Mouse (Mus musculus): Measurements from ENCODE around the gene D330020A13Rik. TPM values are rescaled to one million over a fixed set of nuclear protein-coding genes. Genes with fewer than 3 reads are reported as not detected.

D330020A13Rik gene
- polyA plus RNA-seq, 1 experiment from 2014 or later = not detected

DNA sequence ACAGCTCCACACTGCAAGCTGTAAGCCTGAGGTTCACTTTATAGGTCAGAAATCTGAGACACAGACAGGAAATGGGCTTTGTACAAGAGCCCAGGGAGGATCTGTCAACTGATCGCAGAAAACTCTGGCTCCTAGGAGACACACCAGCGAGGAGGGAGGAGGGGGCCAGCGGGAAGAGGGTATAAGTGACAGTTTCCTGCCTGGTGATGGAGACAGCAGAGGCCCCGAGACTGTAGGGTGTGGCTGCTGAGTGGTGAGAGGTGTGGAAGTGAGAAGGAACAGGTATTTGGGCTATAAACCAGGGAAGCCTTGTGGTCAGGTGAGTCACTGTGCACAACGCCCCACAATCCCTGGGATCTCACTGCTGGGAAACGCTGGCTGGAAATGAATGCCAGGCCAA lies 30.0 kb upstream of the D330020A13Rik start:
- H3K27ac ChIP-seq (ENCODE audit: low read depth) = no peak overlapping the region
- DNase-seq = no peak
- no peaks in the 10 kb centered on the region for H3K27me3 ChIP-seq (ENCODE audit: insufficient read depth, low read length)
- no peaks in the 10 kb centered on the region for H3K4me1 ChIP-seq (ENCODE audit: insufficient read depth)
- TF ChIP-seq CTCF (IDR thresholded peaks at IDR 0.05; ENCODE audit: low read depth) (no peak), EP300 (IDR thresholded peaks at IDR 0.05; ENCODE audit: low read depth) (no peak)
- H3K36me3 ChIP-seq (replicated peaks; ENCODE audit: insufficient read depth, low read length) = no peaks in the 10 kb centered on the region
- no peak for ATAC-seq
- H3K4me3 ChIP-seq (ENCODE audit: low read depth, low read length) = no peak overlapping the region
- WGBS (ENCODE audit: insufficient replicate concordance) = 33% methylated on average over 6 of the region's 6 CpGs
- no peak overlapping the region for H3K4me2 ChIP-seq (ENCODE audit: low read depth, low read length)
- H3K9me3 ChIP-seq (ENCODE audit: low read length) = no peaks in the 10 kb centered on the region
- no peak overlapping the region for H3K9ac ChIP-seq (replicated peaks)

DNA sequence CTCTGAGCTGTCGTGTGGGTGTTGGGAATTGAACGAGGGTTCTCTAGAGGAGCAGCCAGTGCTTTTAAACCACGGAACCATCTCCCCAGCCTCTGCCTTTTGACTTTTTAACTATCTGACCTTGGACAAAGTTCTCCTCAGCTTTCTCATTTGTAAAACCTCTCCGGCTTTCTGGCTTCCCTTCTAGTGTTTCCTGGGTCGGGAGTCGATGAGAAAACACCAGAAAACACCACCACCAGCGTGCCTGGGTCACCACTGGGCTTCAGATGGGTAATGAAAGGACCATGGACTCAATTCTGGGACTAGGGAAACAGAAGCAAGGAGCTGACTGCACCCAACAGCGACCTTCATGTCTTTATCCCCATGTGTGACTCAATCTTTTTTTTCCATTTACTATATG lies 20.0 kb upstream of the D330020A13Rik start:
- Histone ChIP-seq H3K27me3 (ENCODE audit: insufficient read depth, low read length) (no peaks in the 10 kb centered on the region), H3K4me1 (ENCODE audit: insufficient read depth) (no peaks in the 10 kb centered on the region), H3K9ac (replicated peaks) (no peak overlapping the region), H3K4me2 (ENCODE audit: low read depth, low read length) (no peak overlapping the region), H3K27ac (ENCODE audit: low read depth) (no peak overlapping the region), H3K9me3 (ENCODE audit: low read length) (no peaks in the 10 kb centered on the region), H3K36me3 (replicated peaks; ENCODE audit: insufficient read depth, low read length) (no peaks in the 10 kb centered on the region), H3K4me3 (ENCODE audit: low read depth, low read length) (no peak overlapping the region)
- TF ChIP-seq CTCF (IDR thresholded peaks at IDR 0.05; ENCODE audit: low read depth) = no peak
- TF ChIP-seq EP300 (IDR thresholded peaks at IDR 0.05; ENCODE audit: low read depth) = no peak
- ATAC-seq (no peak), DNase-seq (no peak)
- 51% methylated on average over 8 of the region's 8 CpGs for WGBS (ENCODE audit: insufficient replicate concordance)

DNA sequence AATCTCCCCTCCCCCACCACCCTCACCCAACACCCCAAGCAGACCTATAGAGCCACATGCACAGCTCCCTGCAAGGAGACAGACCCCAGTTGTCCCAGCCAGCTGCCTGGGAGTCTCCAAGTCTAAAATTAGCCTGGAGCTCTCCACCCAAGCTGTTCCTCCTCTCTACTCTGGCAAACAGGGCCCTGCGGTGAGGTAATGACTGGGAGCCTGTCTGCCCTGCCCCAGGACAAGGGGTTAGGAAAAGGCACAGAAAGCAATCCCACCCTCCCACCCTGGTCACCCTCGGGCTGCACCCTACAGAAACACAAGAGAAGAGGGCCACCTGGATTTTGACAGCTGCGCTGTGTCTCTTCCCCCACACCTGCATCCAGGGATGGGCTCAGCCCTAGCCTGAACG lies 19.3 kb upstream of the D330020A13Rik start:
- Histone ChIP-seq H3K27ac (ENCODE audit: low read depth) (no peak overlapping the region), H3K4me3 (ENCODE audit: low read depth, low read length) (no peak overlapping the region), H3K4me2 (ENCODE audit: low read depth, low read length) (no peak overlapping the region), H3K27me3 (ENCODE audit: insufficient read depth, low read length) (no peaks in the 10 kb centered on the region), H3K9me3 (ENCODE audit: low read length) (no peaks in the 10 kb centered on the region), H3K36me3 (replicated peaks; ENCODE audit: insufficient read depth, low read length) (no peaks in the 10 kb centered on the region), H3K4me1 (ENCODE audit: insufficient read depth) (no peaks in the 10 kb centered on the region), H3K9ac (replicated peaks) (no peak overlapping the region)
- WGBS (ENCODE audit: insufficient replicate concordance) = 69% methylated on average over 4 of the region's 4 CpGs
- DNase-seq (no peak), ATAC-seq (no peak)
- TF ChIP-seq EP300 (IDR thresholded peaks at IDR 0.05; ENCODE audit: low read depth) (no peak), CTCF (IDR thresholded peaks at IDR 0.05; ENCODE audit: low read depth) (no peak)

DNA sequence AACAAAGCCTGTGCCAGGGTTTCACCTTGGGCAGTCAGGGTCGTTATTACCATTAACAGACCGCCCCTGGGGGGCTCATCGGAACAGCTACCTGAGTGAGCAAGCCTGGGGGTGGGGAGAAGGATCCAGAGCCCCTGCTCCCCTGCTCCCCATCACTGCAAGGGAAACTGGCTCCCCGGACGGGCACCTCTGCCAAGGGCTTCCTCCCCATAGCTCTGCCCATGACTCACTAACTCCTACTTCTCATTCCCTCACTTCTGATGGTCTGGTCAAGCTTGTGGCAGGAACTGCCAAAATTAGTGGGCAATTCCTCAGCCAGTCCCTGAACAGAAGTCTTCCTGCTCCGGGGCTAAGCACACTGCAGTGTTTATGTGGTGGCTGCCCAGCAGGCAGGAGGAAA lies 18.9 kb upstream of the D330020A13Rik start:
- H3K9ac ChIP-seq (replicated peaks) = no peak overlapping the region
- H3K4me1 ChIP-seq (ENCODE audit: insufficient read depth) = no peaks in the 10 kb centered on the region
- 42% methylated on average over 6 of the region's 6 CpGs for WGBS (ENCODE audit: insufficient replicate concordance)
- no peak overlapping the region for H3K27ac ChIP-seq (ENCODE audit: low read depth)
- no peaks in the 10 kb centered on the region for H3K36me3 ChIP-seq (replicated peaks; ENCODE audit: insufficient read depth, low read length)
- no peaks in the 10 kb centered on the region for H3K9me3 ChIP-seq (ENCODE audit: low read length)
- ATAC-seq (no peak), DNase-seq (no peak)
- no peak for TF ChIP-seq CTCF (IDR thresholded peaks at IDR 0.05; ENCODE audit: low read depth)
- no peak for TF ChIP-seq EP300 (IDR thresholded peaks at IDR 0.05; ENCODE audit: low read depth)
- H3K27me3 ChIP-seq (ENCODE audit: insufficient read depth, low read length) = no peaks in the 10 kb centered on the region
- no peak overlapping the region for H3K4me3 ChIP-seq (ENCODE audit: low read depth, low read length)
- no peak overlapping the region for H3K4me2 ChIP-seq (ENCODE audit: low read depth, low read length)

DNA sequence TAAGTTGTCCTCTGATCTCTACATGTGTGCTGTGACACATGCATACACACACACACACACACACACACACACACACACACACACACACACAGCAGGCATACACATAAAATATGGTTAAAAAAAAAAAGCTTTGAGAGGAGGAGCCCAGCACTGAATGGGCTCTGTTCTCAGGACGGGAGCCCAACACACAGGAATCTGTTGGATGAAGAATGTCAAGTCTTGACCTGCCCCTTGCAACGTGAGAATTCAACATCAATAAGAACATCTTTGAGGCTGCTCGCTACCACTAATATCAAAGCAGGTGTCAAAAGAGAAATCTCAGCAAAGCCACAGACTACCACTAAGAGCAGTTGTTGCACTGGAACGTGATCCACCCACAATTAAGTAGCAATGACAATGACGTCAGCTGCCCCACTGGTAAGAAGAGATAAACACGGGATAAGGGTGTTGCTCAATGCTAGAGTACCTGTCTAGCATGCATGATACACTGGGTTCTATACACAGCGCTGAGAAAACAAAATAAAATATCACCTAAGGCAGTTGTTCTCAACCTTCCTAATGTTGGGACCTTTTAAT lies 17.2 kb upstream of the D330020A13Rik start:
- Histone ChIP-seq H3K36me3 (replicated peaks; ENCODE audit: insufficient read depth, low read length) (no peaks in the 10 kb centered on the region), H3K4me3 (ENCODE audit: low read depth, low read length) (no peak overlapping the region), H3K4me1 (ENCODE audit: insufficient read depth) (no peaks in the 10 kb centered on the region), H3K27ac (ENCODE audit: low read depth) (no peak overlapping the region), H3K27me3 (ENCODE audit: insufficient read depth, low read length) (no peaks in the 10 kb centered on the region), H3K4me2 (ENCODE audit: low read depth, low read length) (no peak overlapping the region), H3K9me3 (ENCODE audit: low read length) (no peaks in the 10 kb centered on the region), H3K9ac (replicated peaks) (no peak overlapping the region)
- no peak for TF ChIP-seq CTCF (IDR thresholded peaks at IDR 0.05; ENCODE audit: low read depth)
- no peak for TF ChIP-seq EP300 (IDR thresholded peaks at IDR 0.05; ENCODE audit: low read depth)
- DNase-seq = no peak
- WGBS (ENCODE audit: insufficient replicate concordance) = 58% methylated on average over 7 of the region's 7 CpGs
- no peak for ATAC-seq

DNA sequence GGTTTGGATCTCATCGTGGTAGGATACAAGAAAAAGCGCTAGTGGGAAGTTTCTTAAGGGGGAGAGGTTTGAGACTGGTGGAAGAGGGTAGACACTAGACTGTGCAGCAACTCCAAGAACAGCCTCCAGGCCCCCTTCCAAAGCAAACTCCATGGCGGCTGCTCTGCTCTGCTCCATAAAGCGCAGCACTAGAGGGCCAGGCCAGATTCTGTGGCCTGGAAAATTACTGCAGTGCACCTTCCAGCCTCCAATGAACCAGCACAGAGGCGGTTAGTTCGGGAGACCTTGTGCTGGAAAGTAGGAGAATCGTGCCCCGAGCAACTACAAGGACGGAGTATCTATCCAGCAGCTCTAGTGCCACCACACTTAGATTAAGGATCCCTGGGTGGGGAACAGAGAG lies 6.9 kb upstream of the D330020A13Rik start:
- H3K4me3 ChIP-seq (ENCODE audit: low read depth, low read length) = no peak overlapping the region
- WGBS (ENCODE audit: insufficient replicate concordance) = 78% methylated on average over 9 of the region's 9 CpGs
- no peak for TF ChIP-seq CTCF (IDR thresholded peaks at IDR 0.05; ENCODE audit: low read depth)
- TF ChIP-seq EP300 (IDR thresholded peaks at IDR 0.05; ENCODE audit: low read depth) = no peak
- no peak for DNase-seq
- no peak overlapping the region for H3K4me2 ChIP-seq (ENCODE audit: low read depth, low read length)
- no peak for ATAC-seq
- no peaks in the 10 kb centered on the region for H3K36me3 ChIP-seq (replicated peaks; ENCODE audit: insufficient read depth, low read length)
- no peak overlapping the region for H3K27ac ChIP-seq (ENCODE audit: low read depth)
- no peak overlapping the region for H3K9ac ChIP-seq (replicated peaks)
- no peaks in the 10 kb centered on the region for H3K9me3 ChIP-seq (ENCODE audit: low read length)
- H3K27me3 ChIP-seq (ENCODE audit: insufficient read depth, low read length) = 0 out of 2 replicates have a peak, but pooled peaks cover 3% of the 10 kb centered on the region
- H3K4me1 ChIP-seq (ENCODE audit: insufficient read depth) = no peaks in the 10 kb centered on the region

DNA sequence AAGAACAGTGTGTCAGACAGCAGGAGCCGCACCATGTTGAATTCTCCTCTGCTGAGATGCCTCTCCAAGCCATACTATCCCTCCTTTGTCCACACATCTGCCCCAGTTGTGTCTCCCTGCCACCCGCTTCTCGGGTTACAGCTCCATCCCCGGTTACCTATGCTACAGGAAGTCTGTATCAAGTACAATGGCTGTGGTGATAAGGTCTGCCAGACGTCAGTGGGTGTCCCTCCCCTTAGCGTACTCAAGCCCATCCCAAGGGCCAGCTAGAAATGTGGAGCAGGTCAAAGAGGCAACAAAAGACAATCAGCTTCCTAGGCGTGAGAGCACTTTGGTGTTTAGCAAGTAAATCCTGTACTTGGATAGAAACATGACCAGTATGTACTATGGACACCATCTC lies 5.6 kb upstream of the D330020A13Rik start:
- Histone ChIP-seq H3K36me3 (replicated peaks; ENCODE audit: insufficient read depth, low read length) (no peaks in the 10 kb centered on the region), H3K27me3 (ENCODE audit: insufficient read depth, low read length) (peaks cover 12% of the 10 kb centered on the region), H3K27ac (ENCODE audit: low read depth) (no peak overlapping the region), H3K4me3 (ENCODE audit: low read depth, low read length) (no peak overlapping the region), H3K9ac (replicated peaks) (no peak overlapping the region), H3K4me2 (ENCODE audit: low read depth, low read length) (no peak overlapping the region), H3K4me1 (ENCODE audit: insufficient read depth) (no peaks in the 10 kb centered on the region), H3K9me3 (ENCODE audit: low read length) (no peaks in the 10 kb centered on the region)
- no peak for DNase-seq
- no peak for ATAC-seq
- TF ChIP-seq CTCF (IDR thresholded peaks at IDR 0.05; ENCODE audit: low read depth) (no peak), EP300 (IDR thresholded peaks at IDR 0.05; ENCODE audit: low read depth) (no peak)
- WGBS (ENCODE audit: insufficient replicate concordance) = 34% methylated on average over 7 of the region's 7 CpGs
